Mouse (Mus musculus) 3T3-L1 (cell line): ENCODE data around the gene Olfr262.
A peak's percentile ranks its signal among the peaks of the same experiment; 100 is the strongest.
"Not testable (repeated sequence)": the region's sequence is repeated elsewhere in the genome, so short reads cannot be mapped to it uniquely, and the experiment has no call there.

ENCODE experiments used
- DNase-seq: peaks from one replicate; pipeline ENCODE4 v3.0.0-alpha.2; 2015; ENCODE audit warnings: low read depth, low spot score

Olfr262 gene

DNA sequence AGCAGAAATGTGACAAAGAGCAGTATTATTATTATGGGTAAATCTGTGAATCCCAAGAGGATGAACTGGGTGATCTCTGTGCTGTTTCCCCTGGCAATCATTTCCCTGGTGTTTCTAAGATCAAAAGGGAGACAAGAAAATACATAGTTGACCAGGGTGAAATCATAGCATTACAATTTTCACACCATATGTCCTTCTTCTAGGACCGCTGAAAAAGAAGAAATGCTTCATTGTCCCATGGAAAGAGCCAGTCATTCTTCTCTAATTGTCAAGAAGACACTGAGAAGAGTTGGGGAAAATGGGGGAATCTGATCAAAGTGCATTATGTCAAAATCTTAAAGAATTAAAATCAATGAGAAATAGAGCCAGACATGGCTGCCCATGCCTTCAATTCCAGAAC lies at the start of gene Olfr262:
Gene Olfr262 (minus strand): TSS at position 101 of the 400 bp plus-strand sequence.
- DNase-seq = peak; percentile 0

DNA sequence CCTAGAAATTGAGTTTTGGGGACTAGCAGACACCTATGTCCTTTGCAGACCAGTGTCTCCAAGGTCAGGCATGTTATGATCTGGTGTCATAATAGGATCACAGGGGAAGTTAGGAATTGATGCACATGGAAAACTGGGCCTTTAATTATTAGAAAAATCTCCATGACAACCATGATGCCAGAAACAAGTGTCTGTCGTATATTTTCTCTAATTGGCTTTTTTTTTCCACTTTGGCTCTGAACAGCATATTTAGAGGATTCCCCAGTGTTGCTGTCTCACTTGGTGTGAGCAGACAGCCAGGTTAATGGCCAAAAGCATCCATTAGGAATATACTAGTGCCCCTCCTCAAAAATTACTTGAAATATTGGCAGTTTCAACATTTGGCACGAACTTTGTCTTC lies 38.1 kb upstream of the Olfr262 start, which contains the start of gene Olfr1434:
Gene Olfr1434 (plus strand): TSS at position 301 of the 400 bp plus-strand sequence.
- DNase-seq = no peak

DNA sequence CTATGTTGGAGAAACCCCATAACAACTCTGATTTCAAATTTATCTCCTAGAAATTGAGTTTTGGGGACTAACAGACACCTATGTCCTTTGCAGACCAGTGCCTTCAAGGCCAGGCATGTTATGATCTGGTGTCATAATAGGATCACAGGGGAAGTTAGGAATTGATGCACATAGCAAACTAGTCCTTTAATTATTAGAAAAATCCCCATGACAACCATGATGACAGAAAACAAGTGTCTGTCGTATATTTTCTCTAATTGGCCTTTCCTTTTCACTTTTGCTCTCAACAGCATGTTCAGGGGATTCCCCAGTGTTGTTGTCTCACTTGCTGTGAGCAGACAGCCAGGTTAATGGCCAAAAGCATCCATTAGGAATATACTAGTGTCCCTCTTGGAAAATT lies 19.3 kb upstream of the Olfr262 start, which contains the start of gene Olfr235:
Gene Olfr235 (plus strand): TSS at position 301 of the 400 bp plus-strand sequence.
- no peak for DNase-seq

DNA sequence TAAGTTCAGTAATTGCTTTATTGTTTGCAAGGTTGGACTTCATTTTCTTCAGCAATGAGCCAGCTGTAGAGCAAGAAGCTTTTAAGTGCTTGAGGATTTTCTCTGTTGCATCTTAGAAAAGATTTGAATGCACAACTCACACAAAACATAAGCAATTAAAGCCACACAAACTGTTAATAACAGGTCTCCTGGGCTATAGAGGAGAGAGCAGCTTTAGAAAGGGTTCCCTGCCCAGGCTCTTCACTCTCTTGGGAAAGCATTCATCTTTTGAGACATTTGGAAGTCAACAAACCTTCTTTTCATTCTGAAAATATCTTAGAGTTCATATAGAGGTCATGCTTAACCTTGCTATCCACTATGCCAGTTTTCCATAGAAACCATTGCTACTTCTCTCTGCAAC lies 9.0 kb downstream of the Olfr262 start, which contains the start of gene Olfr1432:
Gene Olfr1432 (minus strand): TSS at position 101 of the 400 bp plus-strand sequence.
- not testable (repeated sequence) for DNase-seq

DNA sequence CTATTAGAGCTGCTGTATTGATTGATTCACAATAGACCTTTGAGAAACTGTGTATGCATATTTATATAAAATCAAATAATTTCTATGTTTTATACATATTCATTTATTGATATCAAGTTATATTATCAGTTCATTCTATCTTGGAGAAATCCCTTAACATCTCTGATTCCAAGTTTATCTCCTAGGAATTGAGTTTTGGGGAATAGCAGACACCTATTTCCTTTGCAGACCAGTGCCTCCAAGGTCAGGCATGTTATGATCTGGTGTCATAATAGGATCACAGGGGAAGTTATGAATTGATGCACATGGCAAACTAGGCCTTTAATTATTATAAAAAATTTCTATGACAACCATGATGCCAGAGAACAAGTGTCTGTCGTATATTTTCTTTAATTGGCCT lies 41.1 kb downstream of the Olfr262 start, which contains the start of gene Olfr1431:
Gene Olfr1431 (plus strand): TSS at position 301 of the 400 bp plus-strand sequence.
- DNase-seq = no peak

DNA sequence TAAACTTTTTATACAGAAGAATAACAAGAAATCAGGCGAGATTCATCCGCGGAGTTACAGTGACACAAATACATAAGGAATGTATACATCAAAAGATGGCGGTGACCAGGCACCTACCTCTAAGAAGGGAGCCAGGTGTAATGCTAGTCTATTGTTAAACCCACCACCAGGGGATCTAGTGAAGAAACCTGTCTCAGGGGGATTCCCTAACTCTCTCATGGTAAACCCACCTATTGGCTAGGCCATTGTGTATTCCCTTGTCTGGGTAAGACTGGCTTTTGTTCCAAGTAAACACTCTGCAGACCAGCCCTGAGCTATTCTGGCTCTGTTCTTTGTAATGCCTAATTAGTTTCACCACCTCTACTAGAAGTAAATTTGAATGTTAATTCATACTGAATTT lies 42.4 kb downstream of the Olfr262 start:
- not testable (repeated sequence) for DNase-seq
